Mouse (Mus musculus) heart, postnatal 0 days (tissue): ENCODE results near the gene Iqcc.

ENCODE experiments used
- CTCF ChIP-seq: IDR thresholded peaks from 2 replicates; pipeline ENCODE4 v1.5.1; 2016; ENCODE audit warnings: antibody characterized with exemption, control low read depth, low read depth
- EP300 ChIP-seq: IDR thresholded peaks from 2 replicates; pipeline ENCODE4 v1.6.1; 2016; ENCODE audit warnings: antibody characterized with exemption, low read depth

DNA sequence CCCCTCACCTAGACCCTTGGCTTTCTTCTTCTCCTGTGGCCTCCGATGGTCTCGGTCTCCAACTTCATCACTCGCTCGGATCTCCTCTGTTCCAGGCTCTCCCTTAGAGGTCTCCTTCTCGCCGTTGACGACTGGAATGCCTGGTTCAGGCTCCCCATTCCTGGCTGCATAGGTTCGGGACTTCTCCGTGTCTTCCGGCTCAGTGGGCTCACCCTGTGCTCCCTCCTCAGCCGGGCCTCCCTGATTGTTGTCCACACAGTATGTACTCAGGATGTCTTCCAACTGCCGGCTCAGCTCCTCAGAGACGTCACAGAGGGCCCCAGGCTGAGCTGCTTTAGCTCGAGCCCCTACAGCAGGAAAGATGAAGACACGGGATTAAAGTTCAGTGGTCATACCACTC lies 20.3 kb upstream of the Iqcc start:
- TF ChIP-seq CTCF (no peak), EP300 (no peak)
